Mouse (Mus musculus) forebrain, embryonic 11.5 days (tissue): ENCODE measurements around the gene Arhgap11a. TPM values are rescaled to one million over a fixed set of nuclear protein-coding genes. Genes with fewer than 3 reads are reported as not detected.

Source experiments
- ATAC-seq: fragments of 200-750 bp; cut with Nextera tagmentation; replicated peaks from 2 replicates; pipeline ENCODE4 v1.8.0; 2017; ENCODE audit warnings: moderate TSS enrichment; ENCODE audit not compliant: low FRiP score
- DNase-seq: peaks from one replicate; pipeline ENCODE4 v3.0.0-alpha.2; 2017; ENCODE audit warnings: low spot score
- H3K27ac ChIP-seq: fragments of 300-500 bp; sonication (generic); 2 replicates; pipeline ENCODE4 v1.5.1; 2014; ENCODE audit warnings: low read depth, low read length
- H3K27me3 ChIP-seq: fragments of 300-500 bp; sonication (generic); 2 replicates; pipeline ENCODE4 v1.6.1; 2014; ENCODE audit warnings: mild to moderate bottlenecking, low read length, mixed read lengths; ENCODE audit not compliant: control insufficient read depth, insufficient read depth
- H3K36me3 ChIP-seq: fragments of 300-500 bp; sonication (generic); 2 replicates; pipeline ENCODE4 v1.6.1; 2014; ENCODE audit warnings: mild to moderate bottlenecking, low read length, moderate library complexity, mixed read lengths; ENCODE audit not compliant: control insufficient read depth, insufficient read depth
- H3K4me1 ChIP-seq: fragments of 300-500 bp; sonication (generic); replicated peaks from 2 replicates; pipeline ENCODE4 v1.6.1; 2014; ENCODE audit warnings: low read length, mixed read lengths; ENCODE audit not compliant: control insufficient read depth, insufficient read depth
- H3K4me2 ChIP-seq: fragments of 300-500 bp; sonication (generic); 2 replicates; pipeline ENCODE4 v1.6.1; 2014; ENCODE audit warnings: low read depth, mild to moderate bottlenecking, low read length, moderate library complexity, mixed read lengths; ENCODE audit not compliant: severe bottlenecking
- H3K4me3 ChIP-seq: fragments of 300-500 bp; sonication (generic); 2 replicates; pipeline ENCODE4 v1.5.1; 2014; ENCODE audit warnings: low read depth, low read length
- H3K9ac ChIP-seq: fragments of 300-500 bp; sonication (generic); 2 replicates; pipeline ENCODE4 v1.6.1; 2014; ENCODE audit warnings: low read length
- H3K9me3 ChIP-seq: fragments of 300-500 bp; sonication (generic); 2 replicates; pipeline ENCODE4 v1.6.1; 2016; ENCODE audit warnings: low read length, mixed read lengths; ENCODE audit not compliant: control insufficient read depth
- WGBS: fragments of 180-500 bp; shearing (Covaris S2); extraction: QIAGEN DNeasy Blood & Tissue Kit; methylation state at CpG from one replicate; pipeline ENCODE4 v1.1.7; 2014; 5-methylcytosine and 5-hydroxymethylcytosine counted together
- polyA plus RNA-seq: library from polyadenylated mRNA; unstranded; fragments of >200 nt; fragmentation: Nextera tagmentation; extraction: Ambion mirVana; gene quantifications from 2 replicates; pipeline ENCODE4 v1.2.1, GENCODE M21; 2014

Arhgap11a gene
- polyA plus RNA-seq, 1 experiment from 2014 or later: 7.3 TPM

DNA sequence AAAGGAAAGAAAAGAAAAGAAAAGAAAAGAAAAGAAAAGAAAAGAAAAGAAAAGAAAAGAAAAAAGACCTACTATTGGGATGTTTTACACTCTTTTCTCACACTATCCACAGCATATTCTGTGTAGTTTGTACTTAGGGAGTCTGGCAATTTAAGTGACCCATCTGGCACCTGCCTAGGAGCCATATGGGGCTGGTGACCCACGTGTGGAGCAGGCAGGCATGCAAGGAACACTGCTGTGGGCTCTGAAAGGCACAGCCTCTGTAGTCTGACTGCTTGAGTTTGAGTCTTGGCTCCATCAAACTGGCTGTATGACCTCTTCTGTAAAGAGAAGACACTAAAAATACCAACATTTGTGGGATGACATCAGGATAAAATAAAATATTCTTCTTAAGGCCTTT, 44.7 kb downstream of the Arhgap11a start:
- no peaks in the 10 kb centered on the region for H3K9me3 ChIP-seq
- WGBS: 52% methylated on average over 1 of the region's 1 CpGs
- ATAC-seq (no peak), DNase-seq (no peak)
- H3K27ac ChIP-seq: no peak overlapping the region
- H3K4me3 ChIP-seq: no peak overlapping the region
- no peaks in the 10 kb centered on the region for H3K27me3 ChIP-seq
- H3K4me2 ChIP-seq: no peak overlapping the region
- H3K9ac ChIP-seq: no peak overlapping the region
- no peaks in the 10 kb centered on the region for H3K4me1 ChIP-seq
- H3K36me3 ChIP-seq: no peaks in the 10 kb centered on the region

DNA sequence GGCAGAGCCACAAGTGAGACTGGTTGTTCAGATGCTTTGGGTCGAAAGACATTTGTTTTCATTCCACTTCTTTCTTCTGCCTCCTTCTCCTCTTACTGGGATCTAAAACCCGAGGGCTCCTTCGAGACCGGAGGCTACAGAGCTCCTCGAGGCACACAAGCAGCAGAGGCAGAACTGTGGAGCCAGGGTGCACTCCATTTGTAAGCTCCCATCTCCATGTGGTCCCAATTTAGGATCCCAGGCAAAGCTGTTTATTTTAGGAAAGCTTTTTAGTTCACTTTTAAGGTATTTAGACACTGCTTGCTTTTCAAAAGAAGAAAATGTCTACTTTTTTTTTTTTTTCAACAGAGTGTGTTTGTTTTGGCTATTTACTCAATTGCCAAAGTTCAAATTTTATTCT, 47.6 kb downstream of the Arhgap11a start:
- H3K4me1 ChIP-seq: no peaks in the 10 kb centered on the region
- no peak overlapping the region for H3K27ac ChIP-seq
- no peaks in the 10 kb centered on the region for H3K36me3 ChIP-seq
- ATAC-seq (no peak), DNase-seq (no peak)
- no peak overlapping the region for H3K9ac ChIP-seq
- no peak overlapping the region for H3K4me2 ChIP-seq
- no peaks in the 10 kb centered on the region for H3K9me3 ChIP-seq
- H3K4me3 ChIP-seq: no peak overlapping the region
- no peaks in the 10 kb centered on the region for H3K27me3 ChIP-seq
- WGBS: 72% methylated on average over 5 of the region's 5 CpGs

DNA sequence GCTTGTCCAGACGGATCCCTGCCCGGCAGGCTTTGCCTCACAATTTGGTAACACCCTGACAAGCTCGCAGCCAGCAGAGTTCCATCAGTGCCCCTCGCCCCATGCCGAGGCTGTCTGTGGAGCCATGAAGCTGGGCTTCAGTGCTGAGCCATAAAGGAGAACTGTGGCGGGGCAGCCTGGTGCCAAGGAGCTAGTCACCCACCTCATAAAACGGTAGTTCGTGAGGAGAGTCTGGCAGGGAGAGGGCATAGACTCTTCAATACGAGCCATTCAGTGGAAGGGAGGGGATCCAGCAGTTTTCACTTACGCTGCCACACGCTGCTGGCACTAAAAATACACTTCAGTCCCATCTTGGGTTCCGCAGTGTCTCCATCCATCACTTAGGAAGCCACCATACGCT, 49.9 kb downstream of the Arhgap11a start:
- ATAC-seq (no peak), DNase-seq (no peak)
- Histone ChIP-seq H3K9me3 (no peaks in the 10 kb centered on the region), H3K9ac (no peak overlapping the region), H3K4me3 (no peak overlapping the region), H3K27me3 (no peaks in the 10 kb centered on the region), H3K4me2 (no peak overlapping the region), H3K27ac (no peak overlapping the region), H3K4me1 (no peaks in the 10 kb centered on the region), H3K36me3 (no peaks in the 10 kb centered on the region)
- WGBS: 90% methylated on average over 13 of the region's 13 CpGs

DNA sequence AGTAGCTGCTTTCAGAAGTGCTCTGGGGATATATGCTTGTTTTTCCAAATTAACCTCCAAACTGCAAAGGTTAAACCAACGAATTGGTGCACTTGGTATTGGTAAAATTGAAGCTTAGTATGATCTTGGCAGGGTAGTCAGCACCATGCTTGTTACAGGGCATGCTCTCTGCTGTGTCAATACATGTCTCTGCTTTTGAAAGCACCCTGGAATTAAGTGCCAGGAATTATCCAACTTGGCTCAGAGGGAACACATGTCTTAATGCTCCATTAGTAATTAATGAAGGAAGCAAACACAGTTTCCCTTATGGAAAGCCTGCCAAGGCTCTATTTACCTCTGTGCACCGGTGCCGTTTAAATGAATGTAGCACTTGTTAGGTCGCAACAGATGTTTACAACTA, 53.3 kb downstream of the Arhgap11a start:
- ATAC-seq (no peak), DNase-seq (no peak)
- Histone ChIP-seq H3K4me1 (no peaks in the 10 kb centered on the region), H3K4me3 (no peak overlapping the region), H3K9me3 (no peaks in the 10 kb centered on the region), H3K27ac (no peak overlapping the region), H3K36me3 (no peaks in the 10 kb centered on the region), H3K4me2 (no peak overlapping the region), H3K9ac (no peak overlapping the region), H3K27me3 (no peaks in the 10 kb centered on the region)
- 81% methylated on average over 4 of the region's 4 CpGs for WGBS

DNA sequence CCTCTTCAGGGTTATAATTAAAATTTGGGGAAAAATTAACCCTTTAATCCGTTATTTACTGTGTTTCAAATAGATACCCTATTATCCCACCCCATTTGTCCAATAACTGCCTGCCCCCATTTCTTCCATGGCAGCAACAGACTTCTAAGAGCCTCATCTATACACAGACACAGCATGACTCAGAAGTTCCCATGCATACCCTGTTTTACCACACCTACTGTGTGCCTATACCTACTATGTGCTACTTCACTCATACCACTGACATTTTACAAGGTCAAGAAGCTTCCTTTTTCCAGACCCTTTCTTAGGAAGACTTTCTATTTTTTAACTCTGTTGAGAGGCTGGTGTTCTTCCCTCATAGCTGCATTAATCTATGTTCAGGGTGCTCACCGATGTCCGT, 54.9 kb downstream of the Arhgap11a start:
- DNase-seq: no peak
- no peak overlapping the region for H3K4me2 ChIP-seq
- WGBS: 92% methylated on average over 3 of the region's 3 CpGs

DNA sequence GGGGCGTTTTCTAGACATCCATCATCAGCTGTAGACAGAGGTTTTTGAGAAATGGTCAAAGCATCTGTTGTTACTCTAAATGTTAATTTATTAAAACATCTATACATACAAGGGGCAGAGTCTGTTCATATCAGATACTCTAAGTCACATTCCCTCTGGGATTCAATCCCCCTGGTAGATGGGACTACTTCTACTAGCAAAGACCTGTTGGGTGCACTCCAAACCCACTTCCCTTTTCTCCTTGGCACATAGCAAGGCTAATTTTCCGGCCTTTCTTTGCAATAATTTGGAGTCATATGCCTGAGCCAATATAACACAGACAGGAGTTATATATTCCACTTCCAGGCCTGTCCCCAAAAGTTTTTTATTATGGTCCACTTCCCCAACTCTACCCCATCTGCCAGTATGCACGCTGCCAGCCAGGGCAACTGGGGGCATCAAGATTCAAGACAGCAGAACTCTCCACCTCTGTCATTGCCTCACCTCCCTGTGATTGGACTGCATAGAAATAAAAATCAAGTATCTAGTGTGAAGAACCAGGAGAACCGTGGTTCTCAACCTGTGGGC, 59.6 kb downstream of the Arhgap11a start:
- Histone ChIP-seq H3K27me3 (no peaks in the 10 kb centered on the region), H3K9me3 (no peaks in the 10 kb centered on the region), H3K36me3 (no peaks in the 10 kb centered on the region), H3K4me1 (no peaks in the 10 kb centered on the region), H3K4me2 (no peak overlapping the region), H3K9ac (no peak overlapping the region), H3K4me3 (no peak overlapping the region), H3K27ac (no peak overlapping the region)
- ATAC-seq: no peak
- 91% methylated on average over 4 of the region's 4 CpGs for WGBS
- no peak for DNase-seq

More for the DNA sequence above, 54.9 kb downstream of the Arhgap11a start:
- Histone ChIP-seq H3K4me3 (no peak overlapping the region), H3K9ac (no peak overlapping the region), H3K27me3 (no peaks in the 10 kb centered on the region), H3K9me3 (no peaks in the 10 kb centered on the region), H3K36me3 (no peaks in the 10 kb centered on the region), H3K27ac (no peak overlapping the region), H3K4me1 (no peaks in the 10 kb centered on the region)
- ATAC-seq: no peak

DNA sequence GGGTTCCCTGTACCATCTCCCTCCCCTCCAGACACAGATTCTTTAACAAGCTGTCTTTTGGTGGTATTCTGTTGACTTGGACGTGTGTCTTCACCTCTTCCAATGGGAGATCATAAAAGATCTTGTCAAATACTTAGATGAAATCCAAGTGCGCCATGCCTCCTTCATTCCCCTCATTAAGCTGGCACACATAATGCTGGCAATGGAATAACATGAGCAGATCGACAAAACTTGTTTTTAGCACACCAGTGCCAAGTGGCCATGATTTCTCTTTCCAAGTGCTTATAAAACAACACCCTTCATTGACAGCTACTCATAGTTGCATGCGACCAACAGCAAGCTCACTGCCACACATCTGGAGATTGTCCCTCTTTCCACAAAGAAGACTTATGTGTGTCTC, 60.6 kb downstream of the Arhgap11a start:
- ATAC-seq: no peak
- Histone ChIP-seq H3K36me3 (no peaks in the 10 kb centered on the region), H3K4me1 (no peaks in the 10 kb centered on the region), H3K27ac (no peak overlapping the region), H3K4me3 (no peak overlapping the region), H3K9me3 (no peaks in the 10 kb centered on the region), H3K9ac (no peak overlapping the region), H3K27me3 (no peaks in the 10 kb centered on the region), H3K4me2 (no peak overlapping the region)
- WGBS: 88% methylated on average over 4 of the region's 4 CpGs
- no peak for DNase-seq

DNA sequence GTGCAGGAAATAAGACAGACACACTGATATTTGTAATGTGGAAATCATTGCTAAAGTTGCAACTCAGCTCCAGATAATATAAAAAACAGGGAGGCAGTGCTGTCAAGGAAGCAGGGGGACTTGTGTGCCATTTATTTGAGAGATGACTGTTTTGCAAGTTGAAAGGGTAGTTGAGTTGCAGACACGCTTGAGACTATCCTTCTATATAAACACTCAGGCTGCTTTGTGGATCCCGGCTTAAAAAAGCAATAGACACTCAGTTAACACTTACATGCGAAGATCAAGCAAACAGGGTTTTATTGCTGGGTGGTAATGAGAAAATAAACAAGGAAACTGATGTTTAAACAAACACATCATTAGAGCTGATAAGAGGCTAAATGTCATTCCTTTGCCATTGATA, 63.6 kb downstream of the Arhgap11a start:
- Histone ChIP-seq H3K4me3 (no peak overlapping the region), H3K36me3 (no peaks in the 10 kb centered on the region), H3K9me3 (no peaks in the 10 kb centered on the region), H3K4me2 (no peak overlapping the region), H3K4me1 (no peaks in the 10 kb centered on the region), H3K9ac (no peak overlapping the region), H3K27ac (no peak overlapping the region), H3K27me3 (no peaks in the 10 kb centered on the region)
- no peak for DNase-seq
- 93% methylated on average over 3 of the region's 3 CpGs for WGBS
- ATAC-seq: no peak

DNA sequence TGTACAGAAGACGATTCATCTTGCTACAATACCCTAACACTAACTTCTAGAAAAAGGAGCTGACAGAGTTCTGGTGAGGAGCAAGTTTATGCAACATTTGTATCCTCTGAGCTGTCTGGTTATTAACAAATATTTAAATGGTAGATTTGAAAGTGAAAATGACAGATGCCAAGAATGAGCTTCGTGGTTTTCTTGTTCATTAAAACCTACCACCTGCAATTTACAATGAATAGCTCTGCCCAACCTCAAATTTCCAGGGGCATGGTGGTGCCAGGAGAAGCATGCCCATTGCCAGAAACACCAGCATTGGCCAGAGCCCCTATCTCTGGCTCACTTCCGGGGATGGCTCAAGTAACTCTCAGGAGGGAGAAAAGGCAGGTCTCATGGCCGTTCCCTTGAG, 66.9 kb downstream of the Arhgap11a start:
- H3K27me3 ChIP-seq: no peaks in the 10 kb centered on the region
- no peaks in the 10 kb centered on the region for H3K9me3 ChIP-seq
- H3K4me3 ChIP-seq: no peak overlapping the region
- H3K4me1 ChIP-seq: no peaks in the 10 kb centered on the region
- no peak overlapping the region for H3K27ac ChIP-seq
- H3K36me3 ChIP-seq: no peaks in the 10 kb centered on the region
- no peak for DNase-seq
- 87% methylated on average over 4 of the region's 4 CpGs for WGBS
- no peak overlapping the region for H3K9ac ChIP-seq
- no peak for ATAC-seq
- no peak overlapping the region for H3K4me2 ChIP-seq
